Mouse (Mus musculus) cerebellum, postnatal 14 days (tissue): ENCODE measurements around the gene Gas2l1.
"Not testable (repeated sequence)": the region's sequence is repeated elsewhere in the genome, so short reads cannot be mapped to it uniquely, and the experiment has no call there.

Source experiments
- DNase-seq, 2 experiments: peaks; one replicate each; pipeline ENCODE4 v3.0.0; 2021; ENCODE audit warnings: mixed read lengths in 2 of 2

The Gas2l1 gene

DNA sequence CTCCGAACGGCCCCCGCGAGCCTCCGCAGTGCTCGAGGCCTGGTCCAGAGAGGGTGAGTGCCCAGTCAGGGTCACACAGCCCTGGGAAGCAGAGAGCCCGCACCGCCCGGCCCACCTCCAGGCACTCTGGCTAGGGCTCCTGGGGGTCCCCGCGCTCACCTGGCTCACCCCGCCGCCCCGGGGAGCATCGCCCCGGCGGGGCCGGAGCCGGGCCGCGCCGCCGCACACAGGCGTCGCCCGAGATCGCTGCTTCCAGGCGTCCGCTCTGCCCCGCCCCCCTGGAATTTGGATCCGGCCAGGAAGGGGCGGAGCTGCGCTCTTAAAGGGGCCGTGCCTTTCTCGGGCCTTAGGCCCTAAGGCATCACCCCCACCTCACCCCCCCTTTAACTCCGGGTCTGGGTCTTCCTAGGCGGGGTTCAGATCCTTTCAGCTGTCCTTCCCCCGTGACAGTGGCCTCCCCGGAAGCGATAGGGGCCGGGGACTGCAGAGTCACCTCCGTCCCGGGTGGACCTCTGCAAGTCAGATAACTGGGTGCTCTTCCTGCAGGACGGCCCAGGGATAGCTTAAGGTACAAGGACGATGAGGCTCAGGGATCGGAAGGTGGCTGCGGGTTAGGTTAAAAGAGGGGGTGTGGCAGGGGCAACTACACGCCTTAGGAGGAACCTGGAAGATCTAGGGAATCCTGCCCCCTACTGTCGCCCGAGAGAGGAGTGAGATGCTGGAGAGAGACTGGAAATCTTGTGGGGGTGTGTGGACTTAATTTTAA, at the start of gene Gas2l1:
Gene Gas2l1, minus strand, starts transcription at position 272 of the 766 bp plus-strand sequence.
- DNase-seq, result peak; percentile 90 to 92

DNA sequence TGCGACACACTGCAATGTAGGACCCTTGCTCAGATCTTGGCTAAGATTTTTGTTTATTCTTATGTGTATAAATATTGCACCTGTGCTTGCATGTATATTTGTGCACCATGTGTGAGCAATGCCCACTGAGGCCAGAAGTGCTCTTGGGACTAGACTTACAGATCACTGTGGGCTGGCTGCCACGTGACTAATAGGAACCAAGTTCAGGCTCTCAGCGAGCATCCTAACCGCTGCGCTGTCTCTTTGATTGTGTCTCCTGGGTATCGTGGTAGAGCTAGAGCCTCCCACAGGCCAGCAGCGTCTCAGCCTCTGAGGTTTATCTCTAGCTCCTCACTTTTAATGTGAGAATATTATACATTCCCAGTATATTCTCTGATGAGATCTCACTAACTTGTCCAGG, 48.5 kb upstream of the Gas2l1 start:
- DNase-seq, result no peak

DNA sequence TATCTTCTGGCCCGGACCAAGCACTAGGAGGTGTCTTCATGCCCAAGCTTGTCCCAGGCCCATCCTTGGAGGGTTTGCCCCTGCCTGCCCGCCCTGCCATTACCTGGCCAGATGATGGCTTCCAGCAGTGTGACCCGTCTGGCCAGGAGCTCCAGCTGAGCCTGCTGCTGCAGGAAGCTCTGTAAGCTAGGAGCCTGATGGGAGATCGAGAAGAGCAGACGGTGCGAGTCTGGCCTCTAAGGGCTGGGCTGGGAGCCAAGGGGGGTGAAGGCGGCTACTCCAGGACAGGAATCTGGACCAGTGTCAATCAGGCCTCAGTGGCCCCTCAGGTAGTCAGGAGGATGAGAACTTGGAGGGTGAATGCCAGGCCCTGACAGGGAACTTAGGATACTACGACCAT, 44.3 kb upstream of the Gas2l1 start:
- DNase-seq, result no peak

DNA sequence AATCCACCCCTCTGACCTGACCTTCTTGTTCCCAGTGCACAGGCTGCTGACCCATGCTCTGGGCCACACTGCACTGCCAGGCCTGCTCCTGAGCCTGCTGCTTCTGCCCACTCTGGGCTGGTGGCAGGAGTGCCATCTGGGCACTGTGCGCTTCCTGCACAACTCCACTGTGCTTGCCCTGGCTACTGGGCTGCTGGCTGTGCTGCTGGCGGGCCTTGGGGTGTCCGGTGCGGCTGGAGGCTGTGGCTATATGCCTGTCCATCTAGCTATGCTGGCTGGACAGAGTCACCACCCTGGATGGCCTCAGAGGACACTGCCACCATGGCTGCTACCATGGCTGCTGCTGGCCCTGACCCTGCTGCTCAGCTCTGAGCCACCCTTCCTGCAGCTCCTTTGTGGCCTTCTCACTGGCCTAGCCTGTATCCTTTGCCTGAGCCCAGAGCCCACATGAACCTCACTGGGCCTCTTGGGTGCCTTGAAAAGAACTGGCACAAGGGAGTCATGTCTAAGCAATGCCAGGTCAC, 38.9 kb upstream of the Gas2l1 start:
- DNase-seq, result no peak

DNA sequence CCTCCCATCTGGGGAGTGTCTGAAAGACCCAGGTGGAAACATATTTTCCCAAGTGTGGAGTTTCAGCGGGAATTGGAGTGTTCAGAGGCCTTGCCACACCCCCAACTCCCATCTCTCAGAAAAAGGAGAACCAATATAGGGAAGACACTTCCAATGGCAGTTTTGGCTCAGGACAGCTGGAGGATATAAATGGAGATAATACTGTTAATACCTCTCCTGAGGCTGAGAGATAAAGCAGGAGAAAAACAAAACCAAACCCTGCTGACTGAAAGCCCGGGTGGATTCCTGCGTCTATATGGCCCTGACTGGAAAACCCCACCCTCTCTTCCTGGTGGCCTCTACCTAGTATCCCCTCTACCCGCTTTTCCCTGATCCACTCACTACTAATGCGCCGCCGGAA, 37.3 kb upstream of the Gas2l1 start:
- DNase-seq, result no peak

DNA sequence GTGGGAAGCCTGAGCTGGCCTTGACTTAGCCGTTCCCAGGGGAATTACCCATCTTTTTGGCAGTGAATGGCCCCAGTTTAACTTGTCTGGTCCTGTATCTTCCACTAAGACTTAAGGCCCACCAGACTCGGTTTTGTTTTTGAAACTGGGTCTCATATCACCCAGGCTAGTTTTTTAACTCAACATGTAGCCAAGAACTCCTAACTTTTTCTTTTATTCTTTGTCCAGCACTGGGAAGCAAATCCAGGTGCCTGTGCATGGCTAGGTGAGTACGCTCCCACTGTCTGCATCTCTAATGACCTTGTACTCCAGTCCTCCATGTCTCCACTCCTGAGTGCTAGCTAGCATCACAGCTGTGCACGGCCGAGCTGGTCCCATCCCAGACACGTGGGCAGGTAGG, 36.5 kb upstream of the Gas2l1 start:
- no peak for DNase-seq

DNA sequence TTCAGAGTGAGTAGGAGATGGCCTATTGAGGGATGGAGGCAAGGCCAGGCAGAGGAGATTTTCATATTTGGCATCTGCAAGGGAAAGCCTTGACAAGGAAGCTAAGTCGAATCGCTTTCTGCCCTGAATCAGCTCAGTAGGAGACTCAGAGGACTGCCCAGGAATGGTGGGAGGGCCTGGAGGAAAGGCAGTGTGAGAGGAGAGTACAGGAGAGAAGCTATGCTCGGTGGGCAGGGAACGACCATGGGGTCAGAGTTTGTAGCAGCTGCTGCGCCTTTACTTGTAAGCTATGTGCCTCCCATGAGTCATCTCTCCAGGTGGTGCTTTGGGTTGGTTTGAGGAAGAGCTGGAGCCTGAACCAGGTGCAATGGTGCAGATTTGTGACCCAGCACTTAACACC, 35.7 kb upstream of the Gas2l1 start:
- peak in 1 of 2 experiments; percentile 23 for DNase-seq

DNA sequence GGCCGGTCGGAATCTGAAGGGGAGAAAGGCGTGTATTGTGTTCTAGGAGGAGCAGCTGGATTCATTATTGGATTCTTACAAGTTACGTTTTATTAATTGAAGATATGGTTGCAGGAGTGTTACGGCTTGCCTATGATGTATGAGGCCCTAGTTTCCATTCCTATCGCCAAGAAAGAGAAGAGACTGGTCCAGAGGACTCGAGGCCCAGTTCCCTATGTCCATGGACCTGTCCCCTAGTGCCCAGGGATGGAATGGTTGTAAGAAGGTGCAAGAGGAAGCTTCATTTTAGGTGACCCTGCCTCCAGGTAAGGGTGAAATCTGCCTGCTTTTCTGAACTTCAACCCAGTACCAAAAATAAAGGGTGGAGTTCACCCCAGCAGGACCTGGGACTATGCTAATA, 35.2 kb upstream of the Gas2l1 start:
- DNase-seq, result no peak

DNA sequence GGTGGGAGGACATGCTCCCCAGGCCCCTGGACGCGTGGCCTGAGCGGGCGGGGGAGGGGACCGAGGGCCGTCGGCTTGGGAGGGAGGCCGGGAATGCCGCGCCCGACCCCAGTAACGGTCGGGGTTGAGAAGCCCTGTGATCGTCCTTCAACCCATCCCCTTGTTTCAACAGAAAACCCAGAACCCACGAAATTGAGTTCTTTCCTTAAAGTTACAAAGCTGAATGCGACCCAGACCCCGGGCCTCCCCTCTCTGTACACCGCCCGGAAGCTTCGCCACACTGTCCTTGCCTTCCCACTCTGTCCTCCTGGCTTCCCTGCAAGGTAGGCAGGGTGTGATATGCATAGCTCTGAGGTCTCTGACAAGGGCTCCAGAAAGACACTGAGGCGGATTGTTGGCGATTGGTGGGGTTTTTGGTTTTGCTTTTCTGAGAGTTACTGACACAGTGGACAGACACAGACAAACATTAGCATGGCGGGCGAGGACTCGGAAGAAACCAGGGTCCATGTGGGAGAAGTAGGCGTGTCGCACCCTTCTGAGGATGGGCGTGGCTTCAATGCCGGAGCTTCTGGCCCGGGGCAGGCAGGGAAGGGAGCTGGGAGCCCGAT, 34.6 kb upstream of the Gas2l1 start:
- peak; percentile 77 to 79 for DNase-seq

DNA sequence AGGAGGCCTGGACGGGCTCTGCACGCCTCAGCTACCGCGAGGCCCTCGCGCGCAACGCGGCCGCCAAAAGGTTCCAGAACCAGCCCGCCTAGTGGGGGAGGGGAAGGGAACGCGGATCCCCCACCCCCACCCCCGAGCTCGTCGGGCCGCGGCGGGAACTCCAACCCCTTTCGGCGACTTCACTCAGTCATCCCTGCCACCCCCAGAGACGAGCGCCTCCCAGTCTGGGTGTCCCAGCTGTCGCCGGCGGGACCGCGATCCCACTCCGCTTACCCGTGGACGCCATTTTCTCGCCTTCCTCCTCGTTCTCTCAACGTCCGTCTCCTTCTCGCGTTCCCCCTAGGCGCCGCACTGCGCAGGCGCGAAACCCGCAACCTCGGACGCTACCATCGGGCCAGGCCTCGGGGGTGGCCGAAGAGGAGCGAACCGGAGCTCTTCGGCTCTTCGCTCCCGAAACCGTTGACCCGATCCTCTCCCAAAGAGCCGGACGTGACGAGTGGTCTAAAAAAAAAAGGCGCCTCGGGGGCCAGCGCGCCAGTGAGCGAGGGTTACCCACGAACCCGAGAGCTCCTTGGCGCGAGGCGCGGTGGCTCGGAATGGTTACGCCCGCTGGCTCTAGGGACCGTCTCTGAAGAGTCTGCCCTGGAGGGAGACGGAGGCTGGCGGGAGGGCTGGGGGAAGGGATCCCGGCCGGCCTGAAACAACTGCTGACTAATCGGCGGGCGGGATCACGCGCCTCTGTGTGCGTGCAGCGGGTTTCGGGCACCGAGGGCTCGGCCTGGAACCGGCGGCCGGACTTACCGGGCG, 33.8 kb upstream of the Gas2l1 start, which contains the start of the genes Rhbdd3 and Ewsr1:
Gene Rhbdd3, plus strand, starts transcription at position 191 of the 807 bp plus-strand sequence.
Gene Ewsr1, minus strand, starts transcription at position 531 of the 807 bp plus-strand sequence.
- peak; percentile 99 for DNase-seq

DNA sequence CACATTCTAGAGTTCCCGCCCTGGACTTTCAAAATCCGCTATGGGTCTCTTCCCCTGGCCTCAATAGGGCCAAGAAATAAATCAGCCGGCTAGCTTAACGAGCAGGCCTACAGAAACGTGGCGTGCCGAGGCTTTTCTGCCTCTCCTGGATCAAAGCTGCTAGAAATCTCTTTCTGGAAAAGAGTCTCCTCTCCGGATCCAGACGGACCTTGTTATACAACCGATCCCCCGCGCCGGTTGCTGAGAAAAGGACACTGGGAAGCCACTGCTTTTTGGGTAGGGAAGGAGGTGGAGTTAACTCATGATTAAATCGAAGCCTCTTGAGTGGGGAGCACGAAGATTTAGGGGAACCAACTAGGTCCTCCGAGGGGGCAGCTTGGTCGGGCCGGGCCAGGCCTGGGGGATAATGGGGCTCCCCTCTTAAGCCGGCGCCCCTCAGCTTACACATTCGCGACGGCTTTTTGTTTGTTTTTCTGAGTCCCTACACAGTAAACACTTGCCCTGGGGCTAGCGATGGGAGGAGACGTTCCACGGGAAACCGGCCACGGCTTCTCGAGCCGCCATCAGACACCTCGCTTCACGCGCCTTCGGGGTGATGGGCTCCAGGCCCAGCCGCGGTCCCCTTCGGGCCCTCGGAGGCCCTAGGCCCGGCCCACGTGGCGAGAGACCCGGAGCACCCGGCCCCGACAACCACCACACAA, 33.1 kb upstream of the Gas2l1 start:
- DNase-seq, result peak; percentile 63 to 67

DNA sequence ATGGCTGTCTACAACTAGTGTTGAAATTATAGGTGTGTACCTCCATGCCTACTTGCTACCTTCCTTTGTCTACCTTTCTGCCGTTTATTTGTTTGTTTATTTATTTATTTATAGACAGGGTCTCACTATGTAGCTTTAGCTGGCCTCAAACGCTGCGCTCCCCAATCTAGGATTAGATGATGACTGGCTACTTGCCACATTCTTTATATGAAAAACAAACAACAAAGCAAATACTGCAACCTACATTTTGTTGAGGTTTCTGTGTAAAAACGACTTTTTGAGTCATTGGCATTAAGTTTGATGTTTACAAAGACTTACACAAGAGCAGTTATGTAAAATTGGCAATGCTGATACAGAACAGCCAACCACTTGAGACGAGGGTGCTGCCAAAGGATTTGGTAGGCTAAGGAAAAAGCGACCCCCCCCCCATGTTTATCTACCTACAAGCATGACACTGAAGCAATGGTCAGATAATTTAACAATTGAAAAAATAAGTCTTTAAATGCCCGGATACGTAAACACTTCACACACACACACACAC, 31.4 kb upstream of the Gas2l1 start:
- DNase-seq, result no peak

DNA sequence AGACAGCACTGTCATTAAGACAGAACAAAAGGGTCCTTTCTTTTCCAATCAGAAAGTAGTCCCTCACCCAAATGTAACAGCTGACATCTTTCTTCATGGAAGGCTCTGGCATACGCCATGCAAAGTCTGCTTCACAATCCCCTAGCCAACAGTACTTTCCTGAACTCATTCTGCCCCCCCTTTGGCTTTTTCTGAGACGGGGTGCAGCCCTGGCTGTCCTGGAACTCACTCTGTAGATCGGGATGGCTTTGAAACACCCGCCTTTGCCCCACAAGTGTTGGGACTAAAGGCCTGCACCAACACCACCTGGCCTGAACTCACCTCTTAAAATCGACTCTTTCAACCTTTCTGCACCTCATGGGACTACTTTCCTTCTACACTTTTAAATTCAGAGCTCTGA, 30.8 kb upstream of the Gas2l1 start:
- DNase-seq, result no peak

DNA sequence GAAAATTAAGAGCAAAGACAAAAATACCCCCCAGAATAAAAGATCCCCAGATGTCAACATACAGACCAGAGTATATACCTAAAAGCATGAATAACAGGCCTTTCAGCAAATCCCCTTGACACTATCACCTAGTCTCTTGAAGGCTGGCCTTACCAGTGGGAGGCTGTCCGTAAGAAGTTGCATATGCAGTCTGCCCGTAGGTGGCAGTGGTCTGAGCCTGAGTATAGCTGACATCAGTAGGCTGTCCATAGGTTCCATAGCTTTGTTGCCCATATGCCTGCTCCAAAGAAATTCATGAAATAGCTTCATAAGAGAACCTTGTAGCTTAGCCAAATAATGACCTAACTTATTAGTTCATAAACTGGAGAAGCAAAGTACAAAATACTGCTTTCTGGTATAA, 26.6 kb upstream of the Gas2l1 start:
- DNase-seq, result no peak

DNA sequence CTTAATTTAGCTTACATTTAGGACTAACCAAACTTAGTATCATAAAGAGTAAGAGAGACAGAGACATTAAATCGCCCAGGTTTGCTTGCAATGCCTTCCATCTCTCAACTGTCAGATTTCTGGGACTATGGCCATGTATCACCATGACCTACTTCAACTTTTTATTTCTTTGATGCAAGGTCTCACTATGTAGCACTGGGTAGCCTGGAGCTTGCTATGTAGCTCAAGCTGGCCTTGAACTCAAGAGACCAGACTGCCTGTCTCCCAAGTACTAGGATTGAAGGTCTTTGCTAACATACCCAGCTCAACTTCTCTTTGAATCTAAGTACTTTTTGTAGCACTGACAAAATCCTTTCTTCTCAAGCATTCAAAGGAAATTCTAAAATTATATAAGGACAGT, 24.0 kb upstream of the Gas2l1 start:
- no peak for DNase-seq

DNA sequence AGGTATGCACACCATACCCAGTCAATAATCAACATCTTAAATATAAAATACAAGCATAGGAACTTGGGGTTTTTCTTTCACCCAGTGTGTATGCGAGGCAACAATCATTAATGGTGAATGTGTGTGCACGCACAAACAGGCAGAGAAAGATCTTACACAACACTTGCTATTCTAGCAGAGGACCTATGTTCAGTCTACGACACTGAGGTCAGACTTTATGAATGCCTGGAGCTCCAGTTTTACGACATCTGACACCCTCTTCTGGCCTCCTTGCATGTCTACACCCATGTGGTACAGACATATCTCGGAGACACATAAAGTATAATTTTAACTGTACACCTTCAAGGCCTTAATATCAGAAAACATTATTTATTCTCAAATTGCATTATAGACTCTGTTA, 11.7 kb upstream of the Gas2l1 start:
- not testable (repeated sequence) for DNase-seq

DNA sequence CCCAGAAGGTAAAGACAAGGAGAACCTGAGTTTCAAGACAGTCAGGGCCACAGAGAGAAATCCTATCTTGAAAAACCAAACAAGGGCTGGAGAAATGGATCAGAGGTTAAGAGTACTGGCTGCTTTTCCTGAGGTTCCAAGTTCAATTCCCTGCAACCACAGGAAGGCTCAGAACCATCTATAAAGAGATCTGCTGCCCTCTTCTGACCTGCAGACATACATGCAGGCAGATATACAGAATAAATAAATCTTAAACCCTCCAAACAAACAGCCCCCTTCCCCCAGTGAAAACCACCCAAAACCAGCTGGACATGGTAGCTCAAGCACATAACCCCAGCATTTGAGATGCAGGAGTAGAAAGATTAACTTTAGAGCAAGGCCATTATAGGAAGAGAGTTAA, 10.6 kb upstream of the Gas2l1 start:
- no peak for DNase-seq

DNA sequence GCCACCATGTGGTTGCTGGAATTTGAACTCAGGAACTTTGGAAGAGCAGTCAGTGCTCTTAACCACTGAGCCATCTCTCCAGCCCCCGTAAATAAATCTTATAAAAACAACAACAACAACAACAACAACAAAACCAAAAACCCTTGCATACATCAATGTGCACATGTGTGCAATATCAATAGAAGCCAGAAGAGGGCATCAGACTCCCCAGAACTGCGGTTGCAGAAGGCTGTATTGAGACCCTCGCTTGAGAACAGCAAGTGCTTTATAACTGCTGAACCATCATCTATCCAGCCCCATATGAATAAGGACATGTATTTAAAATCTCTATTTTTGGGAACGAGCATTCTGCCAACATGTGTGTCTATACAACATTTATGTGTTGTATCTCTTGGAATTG, 9.8 kb upstream of the Gas2l1 start:
- DNase-seq, result peak in 1 of 2 experiments; percentile 58

DNA sequence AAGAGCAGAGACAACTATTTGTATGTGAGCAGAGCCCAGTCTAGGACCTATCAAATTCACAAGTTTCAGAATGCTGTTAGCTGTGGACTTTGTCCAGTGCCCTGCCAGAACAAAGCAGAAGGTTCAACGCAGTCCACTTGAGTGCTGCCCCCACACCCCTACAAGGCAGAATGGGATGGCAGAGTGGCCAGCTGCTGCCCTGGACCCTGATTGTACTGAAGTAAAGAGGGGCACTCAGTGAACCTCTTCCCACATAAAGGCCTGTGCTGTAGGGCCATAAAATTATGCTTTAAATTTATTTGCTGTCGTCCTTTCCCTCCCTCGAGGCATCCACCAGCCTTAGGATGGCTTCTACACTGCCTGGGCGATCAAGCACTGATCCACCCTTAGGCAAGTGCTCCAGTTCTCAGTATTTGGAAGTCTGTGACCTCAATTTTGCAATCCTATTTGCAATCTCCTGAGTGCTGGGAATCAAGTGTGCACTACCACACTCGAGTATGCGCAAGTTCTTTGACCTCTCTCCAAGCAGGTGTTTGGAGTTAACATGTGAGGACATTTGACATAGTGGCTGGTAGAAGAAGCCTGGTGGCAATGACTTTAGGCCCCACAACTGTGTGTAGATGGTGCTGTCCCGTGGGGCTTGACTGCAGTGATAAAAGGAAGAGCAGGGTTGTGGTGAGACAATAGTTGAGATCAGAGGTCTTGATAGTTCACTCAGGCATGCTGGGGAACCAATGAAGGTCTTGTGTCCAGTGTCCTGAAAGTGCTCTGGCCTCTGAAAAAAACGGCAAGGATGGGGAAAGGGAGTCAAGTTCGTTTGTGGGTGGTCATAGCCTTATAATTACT, 3.2 kb upstream of the Gas2l1 start:
- DNase-seq, result no peak

DNA sequence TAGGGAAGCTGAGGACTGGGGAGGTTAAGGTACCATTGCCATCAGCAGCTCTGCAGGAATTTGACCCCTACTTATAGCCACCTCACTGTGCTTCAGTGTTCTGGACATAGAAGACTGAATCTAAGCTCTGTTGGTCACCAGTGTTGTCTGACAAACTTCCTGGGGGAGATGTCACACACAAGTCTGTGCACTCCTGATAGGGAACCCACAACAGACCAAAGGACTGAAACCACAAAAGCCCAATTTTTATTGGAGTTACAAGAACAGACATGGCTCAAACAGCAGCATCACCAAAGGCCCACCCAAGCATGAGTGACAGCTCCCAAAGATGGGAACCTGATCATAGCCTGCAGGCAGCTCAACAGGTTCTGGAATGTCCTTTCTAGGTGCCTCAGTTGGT, 1.9 kb upstream of the Gas2l1 start:
- DNase-seq, result no peak

DNA sequence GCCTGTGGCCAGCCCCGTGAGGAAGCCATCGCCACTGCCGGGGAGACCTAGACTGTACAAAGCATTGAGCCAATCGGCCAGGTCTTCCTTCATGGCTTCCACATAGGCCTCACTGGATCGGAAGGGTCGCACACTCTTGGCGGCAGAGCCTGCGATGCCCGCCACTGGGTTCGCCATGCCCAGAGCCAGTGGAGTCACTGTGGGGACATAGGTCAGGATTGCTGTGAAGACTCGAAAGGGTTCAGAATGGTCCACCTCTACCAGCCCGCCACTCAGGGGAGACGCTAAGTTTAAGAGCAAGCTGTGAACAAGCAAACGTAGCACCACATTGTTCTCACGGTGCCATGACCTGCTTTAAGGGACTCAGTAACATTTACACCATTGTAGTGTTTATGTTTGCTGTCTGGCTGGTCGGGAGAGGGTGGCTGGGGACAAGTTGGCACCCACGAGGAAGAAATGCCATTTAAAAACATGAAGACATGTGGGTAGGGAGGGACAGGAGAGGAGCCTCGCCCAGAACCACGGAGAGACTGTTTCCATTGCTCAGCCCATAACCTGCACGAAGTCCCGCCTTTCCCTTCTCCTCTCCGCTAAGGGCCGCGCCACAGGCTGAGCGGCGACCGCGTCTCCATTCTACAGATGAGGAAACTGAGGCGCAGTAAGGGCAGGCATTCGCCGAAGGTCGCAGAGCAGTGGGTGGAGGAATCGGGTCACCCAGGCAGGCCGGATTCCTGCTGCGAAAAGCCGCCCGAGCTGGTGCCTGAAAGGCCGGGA, 658 bp downstream of the Gas2l1 start:
- DNase-seq, result no peak
